ENCODE assay signal across 26 mouse cellular contexts in genomic region chr3:4836888-4837287, GRCm38 (mm10).
"Had no signal": no experiment of that assay in that cellular context is flagged by ENCODE, and none has a peak within 500 bp of the region (broad histone marks: within the 10 kb centered on the region; RNA-seq: fewer than 3 reads in every experiment).

No protein-coding gene starts in this region.

- H3K27me3 ChIP-seq: embryonic facial prominence, embryonic 12.5 days; embryonic facial prominence, embryonic 13.5 days; embryonic facial prominence, embryonic 15.5 days; forebrain, embryonic 12.5 days; forebrain, embryonic 13.5 days; forebrain, embryonic 15.5 days had no signal

- DNase-seq: cerebellum, adult 9-10 months; cerebellum, adult 9-11 months; cerebellum, postnatal 10 days; cerebellum, postnatal 14 days; cerebellum, postnatal 25 days; cerebellum, postnatal 36 days; embryo, embryonic 11 days; forebrain, postnatal 0 days; gastrocnemius, adult 2 months; gastrocnemius, postnatal 10 days; gastrocnemius, postnatal 14 days; gastrocnemius, postnatal 25 days; gastrocnemius, postnatal 36 days; heart, adult 11 months; heart, adult 2 months had no signal

- ATAC-seq: forebrain, embryonic 13.5 days; forebrain, embryonic 14.5 days; forebrain, embryonic 15.5 days; forebrain, embryonic 16.5 days; forebrain, postnatal 0 days had no signal

- H3K4me2 ChIP-seq: embryonic facial prominence, embryonic 12.5 days; embryonic facial prominence, embryonic 13.5 days; embryonic facial prominence, embryonic 15.5 days; forebrain, embryonic 12.5 days; forebrain, embryonic 13.5 days; forebrain, embryonic 15.5 days had no signal

- H3K27ac ChIP-seq: embryonic facial prominence, embryonic 10.5 days; embryonic facial prominence, embryonic 12.5 days; embryonic facial prominence, embryonic 13.5 days; embryonic facial prominence, embryonic 15.5 days; forebrain, embryonic 10.5 days; forebrain, embryonic 12.5 days; forebrain, embryonic 13.5 days; forebrain, embryonic 15.5 days; gastrocnemius, adult 2 months; heart, adult 2 months had no signal

- H3K9me3 ChIP-seq: embryonic facial prominence, embryonic 10.5 days; embryonic facial prominence, embryonic 12.5 days; embryonic facial prominence, embryonic 13.5 days; embryonic facial prominence, embryonic 15.5 days; forebrain, embryonic 10.5 days; forebrain, embryonic 12.5 days; forebrain, embryonic 13.5 days; forebrain, embryonic 15.5 days had no signal

- H3K4me1 ChIP-seq: embryonic facial prominence, embryonic 10.5 days; embryonic facial prominence, embryonic 12.5 days; embryonic facial prominence, embryonic 13.5 days; embryonic facial prominence, embryonic 15.5 days; forebrain, embryonic 10.5 days; forebrain, embryonic 12.5 days; forebrain, embryonic 13.5 days; forebrain, embryonic 15.5 days had no signal

- H3K4me3 ChIP-seq: embryonic facial prominence, embryonic 10.5 days; embryonic facial prominence, embryonic 12.5 days; embryonic facial prominence, embryonic 13.5 days; embryonic facial prominence, embryonic 15.5 days; erythroblast, embryonic 14.5 days; forebrain, embryonic 10.5 days; forebrain, embryonic 12.5 days; forebrain, embryonic 13.5 days; forebrain, embryonic 15.5 days; gastrocnemius, adult 2 months; heart, adult 2 months had no signal

- H3K9ac ChIP-seq: embryonic facial prominence, embryonic 12.5 days; embryonic facial prominence, embryonic 13.5 days; embryonic facial prominence, embryonic 15.5 days; forebrain, embryonic 12.5 days; forebrain, embryonic 13.5 days; forebrain, embryonic 15.5 days; forebrain, postnatal 0 days had no signal

- H3K36me3 ChIP-seq: embryonic facial prominence, embryonic 10.5 days; embryonic facial prominence, embryonic 12.5 days; embryonic facial prominence, embryonic 13.5 days; embryonic facial prominence, embryonic 15.5 days; forebrain, embryonic 10.5 days; forebrain, embryonic 12.5 days; forebrain, embryonic 15.5 days had no signal
